Mouse (Mus musculus) forebrain, embryonic 11.5 days (tissue): ENCODE data around the gene Pard6b. TPM values are rescaled to one million over a fixed set of nuclear protein-coding genes. Genes with fewer than 3 reads are reported as not detected.
"Not testable (repeated sequence)": the region's sequence is repeated elsewhere in the genome, so short reads cannot be mapped to it uniquely, and the experiment has no call there.

ENCODE experiments used
- ATAC-seq: fragments of 200-750 bp; cut with Nextera tagmentation; replicated peaks from 2 replicates; pipeline ENCODE4 v1.8.0; 2017; ENCODE audit warnings: moderate TSS enrichment; ENCODE audit not compliant: low FRiP score
- DNase-seq: peaks from one replicate; pipeline ENCODE4 v3.0.0-alpha.2; 2017; ENCODE audit warnings: low spot score
- H3K27ac ChIP-seq: fragments of 300-500 bp; sonication (generic); 2 replicates; pipeline ENCODE4 v1.5.1; 2014; ENCODE audit warnings: low read depth, low read length
- H3K27me3 ChIP-seq: fragments of 300-500 bp; sonication (generic); 2 replicates; pipeline ENCODE4 v1.6.1; 2014; ENCODE audit warnings: mild to moderate bottlenecking, low read length, mixed read lengths; ENCODE audit not compliant: control insufficient read depth, insufficient read depth
- H3K36me3 ChIP-seq: fragments of 300-500 bp; sonication (generic); 2 replicates; pipeline ENCODE4 v1.6.1; 2014; ENCODE audit warnings: mild to moderate bottlenecking, low read length, moderate library complexity, mixed read lengths; ENCODE audit not compliant: control insufficient read depth, insufficient read depth
- H3K4me1 ChIP-seq: fragments of 300-500 bp; sonication (generic); replicated peaks from 2 replicates; pipeline ENCODE4 v1.6.1; 2014; ENCODE audit warnings: low read length, mixed read lengths; ENCODE audit not compliant: control insufficient read depth, insufficient read depth
- H3K4me2 ChIP-seq: fragments of 300-500 bp; sonication (generic); 2 replicates; pipeline ENCODE4 v1.6.1; 2014; ENCODE audit warnings: low read depth, mild to moderate bottlenecking, low read length, moderate library complexity, mixed read lengths; ENCODE audit not compliant: severe bottlenecking
- H3K4me3 ChIP-seq: fragments of 300-500 bp; sonication (generic); 2 replicates; pipeline ENCODE4 v1.5.1; 2014; ENCODE audit warnings: low read depth, low read length
- H3K9ac ChIP-seq: fragments of 300-500 bp; sonication (generic); 2 replicates; pipeline ENCODE4 v1.6.1; 2014; ENCODE audit warnings: low read length
- H3K9me3 ChIP-seq: fragments of 300-500 bp; sonication (generic); 2 replicates; pipeline ENCODE4 v1.6.1; 2016; ENCODE audit warnings: low read length, mixed read lengths; ENCODE audit not compliant: control insufficient read depth
- WGBS: fragments of 180-500 bp; shearing (Covaris S2); extraction: QIAGEN DNeasy Blood & Tissue Kit; methylation state at CpG from one replicate; pipeline ENCODE4 v1.1.7; 2014; 5-methylcytosine and 5-hydroxymethylcytosine counted together
- polyA plus RNA-seq: library from polyadenylated mRNA; unstranded; fragments of >200 nt; fragmentation: Nextera tagmentation; extraction: Ambion mirVana; gene quantifications from 2 replicates; pipeline ENCODE4 v1.2.1, GENCODE M21; 2014

Gene Pard6b
- polyA plus RNA-seq, 1 experiment from 2014 or later, result 12.4 TPM

GRCm38 (mm10) chr2:168055910-168056665, 24.7 kb upstream of the Pard6b start:
- Histone ChIP-seq H3K9me3 (no peaks in the 10 kb centered on the region; the same call in 1 of the 2 replicates), H3K9ac (no peak overlapping the region), H3K4me2 (no peak overlapping the region), H3K4me3 (no peak overlapping the region), H3K27ac (no peak overlapping the region), H3K27me3 (peaks cover 7% of the 10 kb centered on the region), H3K36me3 (no peaks in the 10 kb centered on the region), H3K4me1 (no peaks in the 10 kb centered on the region)
- DNase-seq (no peak), ATAC-seq (no peak)
- WGBS, result 41% methylated on average over 14 of the region's 14 CpGs

- no peaks in the 10 kb centered on the region for H3K36me3 ChIP-seq
- no peak overlapping the region for H3K4me2 ChIP-seq
- H3K9me3 ChIP-seq, result no peaks in the 10 kb centered on the region; the same call in 1 of the 2 replicates
- 69% methylated on average over 8 of the region's 8 CpGs for WGBS
- peaks cover 3% of the 10 kb centered on the region for H3K27me3 ChIP-seq
- no peak overlapping the region for H3K27ac ChIP-seq
- ATAC-seq (no peak), DNase-seq (no peak)
- H3K4me3 ChIP-seq, result no peak overlapping the region
- no peaks in the 10 kb centered on the region for H3K4me1 ChIP-seq
- H3K9ac ChIP-seq, result no peak overlapping the region
These were observed 24.2 kb upstream of the Pard6b start for GRCm38 (mm10) chr2:168056666-168056933.

DNA sequence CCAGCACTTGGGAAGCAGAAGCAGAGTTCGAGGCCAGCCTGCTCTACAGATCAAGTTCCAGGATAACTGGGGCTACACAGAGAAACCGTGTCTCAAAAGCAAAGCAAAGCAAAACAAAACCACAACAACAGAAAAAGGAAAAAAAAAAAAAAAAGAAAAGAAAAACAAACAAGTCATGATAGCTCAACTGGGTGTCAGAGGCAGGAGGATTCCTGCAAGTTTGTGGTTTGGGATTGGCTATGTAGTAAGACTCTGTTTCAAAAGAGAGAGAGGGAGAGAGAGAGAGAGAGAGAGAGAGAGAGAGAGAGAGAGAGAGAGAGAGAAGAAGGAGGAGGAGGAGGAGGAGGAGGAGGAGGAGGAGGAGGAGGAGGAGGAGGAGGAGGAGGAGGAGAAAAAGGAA, 22.9 kb upstream of the Pard6b start:
- H3K27me3 ChIP-seq, H3K4me2 ChIP-seq, H3K27ac ChIP-seq, ATAC-seq, DNase-seq, H3K9ac ChIP-seq, H3K36me3 ChIP-seq, H3K9me3 ChIP-seq, H3K4me3 ChIP-seq, H3K4me1 ChIP-seq: not testable (repeated sequence)
- 59% methylated on average over 2 of the region's 2 CpGs for WGBS

DNA sequence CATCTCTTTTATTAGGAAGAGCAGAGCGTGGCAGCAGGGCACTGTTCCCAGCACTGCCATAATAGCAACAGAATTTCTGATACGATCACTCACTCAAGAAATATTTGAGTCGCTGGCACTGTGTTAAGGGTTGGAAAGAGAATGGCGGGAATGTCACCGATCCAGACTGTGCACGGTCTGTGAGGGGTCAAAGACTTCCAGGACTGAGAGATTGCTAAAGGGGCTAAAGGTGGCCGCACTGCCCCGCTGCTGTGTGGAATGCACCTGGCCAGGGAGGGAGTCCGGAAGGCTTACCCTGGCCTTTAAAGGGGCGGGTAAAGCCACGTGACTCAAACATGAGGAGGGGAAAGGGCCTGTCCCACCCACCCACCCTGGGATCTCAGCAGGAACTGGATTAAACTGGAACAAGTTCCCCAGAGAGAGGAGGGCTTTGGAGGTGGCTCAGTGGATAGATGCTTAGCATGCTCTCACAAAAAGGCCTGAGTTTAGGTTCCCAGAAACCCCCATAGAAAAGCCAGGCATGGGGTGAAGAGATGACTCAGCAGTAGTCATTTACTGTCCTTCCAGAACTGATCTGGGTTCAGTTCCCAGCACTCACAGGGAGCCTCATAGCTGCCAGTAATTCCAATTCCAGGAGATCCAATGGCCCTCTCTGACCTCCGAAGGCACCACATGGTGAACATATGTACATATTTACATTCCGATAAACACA, 22.2 kb upstream of the Pard6b start:
- Histone ChIP-seq H3K4me3 (no peak overlapping the region), H3K9me3 (no peaks in the 10 kb centered on the region; the same call in 1 of the 2 replicates), H3K27ac (no peak overlapping the region), H3K9ac (no peak overlapping the region), H3K27me3 (no peaks in the 10 kb centered on the region), H3K4me1 (no peaks in the 10 kb centered on the region), H3K36me3 (no peaks in the 10 kb centered on the region), H3K4me2 (no peak overlapping the region)
- WGBS, result 24% methylated on average over 13 of the region's 13 CpGs
- no peak for ATAC-seq
- DNase-seq, result no peak

DNA sequence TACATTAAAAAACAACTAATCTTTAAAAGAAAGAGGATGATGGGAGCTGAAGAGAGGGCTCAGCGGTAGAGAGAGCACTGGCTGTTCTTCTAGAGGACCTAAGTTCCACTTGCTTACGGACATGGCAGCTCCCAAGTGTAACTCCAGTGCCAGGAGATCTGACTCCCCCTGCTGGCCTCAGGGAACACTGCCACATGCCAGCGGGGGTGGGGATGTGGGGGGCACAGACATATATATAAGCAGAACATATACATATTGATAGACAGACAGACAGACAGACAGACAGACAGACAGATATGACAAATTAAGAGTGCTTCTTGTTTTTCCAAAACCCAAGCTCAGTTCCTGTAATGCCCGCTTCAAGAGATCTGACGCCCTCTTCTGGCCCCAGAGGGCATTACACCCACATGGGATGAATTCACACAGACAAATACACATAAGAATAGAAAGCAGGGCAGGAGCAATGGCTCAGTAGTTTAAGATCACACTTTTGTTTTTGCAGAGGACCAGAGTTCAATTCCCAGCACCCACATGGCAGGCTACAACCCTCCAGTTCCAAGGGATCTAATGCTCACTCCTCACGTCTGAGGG, 21.5 kb upstream of the Pard6b start:
- no peak overlapping the region for H3K4me2 ChIP-seq
- DNase-seq, result no peak
- H3K36me3 ChIP-seq, result no peaks in the 10 kb centered on the region
- WGBS, result 75% methylated on average over 6 of the region's 6 CpGs
- no peak for ATAC-seq
- no peak overlapping the region for H3K9ac ChIP-seq
- H3K27ac ChIP-seq, result no peak overlapping the region
- no peak overlapping the region for H3K4me3 ChIP-seq
- H3K9me3 ChIP-seq, result no peaks in the 10 kb centered on the region; the same call in 1 of the 2 replicates
- H3K27me3 ChIP-seq, result no peaks in the 10 kb centered on the region
- no peaks in the 10 kb centered on the region for H3K4me1 ChIP-seq

- ATAC-seq, result no peak
- WGBS, result 93% methylated on average over 12 of the region's 12 CpGs
- no peak overlapping the region for H3K9ac ChIP-seq
- no peak overlapping the region for H3K4me3 ChIP-seq
- no peaks in the 10 kb centered on the region for H3K36me3 ChIP-seq
- H3K9me3 ChIP-seq, result no peaks in the 10 kb centered on the region; the same call in 1 of the 2 replicates
- H3K4me2 ChIP-seq, result no peak overlapping the region
- no peak for DNase-seq
- no peaks in the 10 kb centered on the region for H3K4me1 ChIP-seq
- no peak overlapping the region for H3K27ac ChIP-seq
- no peaks in the 10 kb centered on the region for H3K27me3 ChIP-seq
These were observed 17.1 kb upstream of the Pard6b start for GRCm38 (mm10) chr2:168063712-168064111.

GRCm38 (mm10) chr2:168065511-168065910, 15.3 kb upstream of the Pard6b start:
- Histone ChIP-seq H3K4me1 (no peaks in the 10 kb centered on the region), H3K4me2 (no peak overlapping the region), H3K27me3 (no peaks in the 10 kb centered on the region), H3K9me3 (no peaks in the 10 kb centered on the region), H3K36me3 (no peaks in the 10 kb centered on the region), H3K27ac (no peak overlapping the region), H3K9ac (no peak overlapping the region), H3K4me3 (no peak overlapping the region)
- WGBS, result 80% methylated on average over 7 of the region's 7 CpGs
- no peak for ATAC-seq
- DNase-seq, result no peak

DNA sequence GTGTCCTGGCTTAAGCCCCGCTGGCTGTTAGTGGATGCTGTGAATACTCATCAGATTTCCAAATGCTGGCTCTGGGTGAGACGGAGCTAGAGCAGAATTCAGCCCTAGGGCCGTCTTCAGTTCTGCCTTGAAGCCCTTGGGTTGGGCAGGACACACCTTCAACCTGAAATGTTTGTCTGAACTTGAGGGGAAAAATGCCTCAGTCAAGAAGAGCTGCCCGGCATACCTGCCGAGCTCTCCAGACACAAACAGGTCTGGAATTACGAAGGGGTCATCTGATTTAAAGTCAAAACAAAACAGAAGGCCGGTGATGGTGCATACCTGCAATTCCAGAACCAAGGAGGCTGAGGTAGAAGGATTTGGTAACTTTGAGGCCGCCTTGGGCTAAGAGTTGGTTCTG, 14.0 kb upstream of the Pard6b start:
- no peaks in the 10 kb centered on the region for H3K9me3 ChIP-seq
- 55% methylated on average over 8 of the region's 8 CpGs for WGBS

More for the DNA sequence above, 14.0 kb upstream of the Pard6b start:
- Histone ChIP-seq H3K36me3 (no peaks in the 10 kb centered on the region), H3K4me2 (no peak overlapping the region), H3K4me3 (no peak overlapping the region), H3K4me1 (no peaks in the 10 kb centered on the region), H3K27me3 (no peaks in the 10 kb centered on the region), H3K27ac (no peak overlapping the region), H3K9ac (no peak overlapping the region)
- ATAC-seq (no peak), DNase-seq (no peak)
